Mouse (Mus musculus): ENCODE results near the gene Gm906. TPM values are rescaled to one million over a fixed set of nuclear protein-coding genes. Genes with fewer than 3 reads are reported as not detected.
A peak's percentile ranks its signal among the peaks of the same experiment; 100 is the strongest.
"Not testable (repeated sequence)": the region's sequence is repeated elsewhere in the genome, so short reads cannot be mapped to it uniquely, and the experiment has no call there.

Gene Gm906
- 2.1 TPM in 2 replicates for polyA plus RNA-seq (2012; rRNA removed)

DNA sequence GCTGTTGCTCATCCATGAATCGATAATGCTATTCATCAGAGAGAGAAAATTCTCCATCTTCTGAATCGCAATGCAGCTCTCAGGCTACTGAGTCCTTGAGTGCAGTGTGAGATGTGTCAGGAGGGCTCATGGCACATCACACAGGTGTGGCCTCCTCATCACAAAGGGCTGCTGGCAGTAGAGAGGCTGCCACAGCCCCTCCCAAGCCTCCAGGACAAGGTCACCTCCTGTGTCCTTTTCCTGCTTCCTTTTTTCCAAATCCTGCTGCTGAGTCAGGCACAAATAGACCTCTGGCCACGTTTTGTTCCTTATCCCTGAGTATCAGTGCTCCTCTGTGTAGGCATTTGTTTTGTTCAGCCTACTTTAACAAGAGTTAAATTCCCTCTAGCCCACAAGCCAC is at the start of gene Gm906:
TSS of gene Gm906 (minus strand) at position 101 of the 400 bp plus-strand sequence.
- not testable (repeated sequence) for H3K4me1 ChIP-seq (ENCODE audit: control insufficient read depth, insufficient read depth, low read length); DNase-seq; H3K27ac ChIP-seq (ENCODE audit: insufficient read depth, low read depth, low read length); H3K4me3 ChIP-seq (ENCODE audit: insufficient read depth, low read depth, low read length); H3K27me3 ChIP-seq (replicated peaks; ENCODE audit: control insufficient read depth, insufficient read depth, low read length); H3K36me3 ChIP-seq (ENCODE audit: control insufficient read depth, insufficient read depth, low read length)
- 66% methylated on average over 3 of the region's 3 CpGs for WGBS

DNA sequence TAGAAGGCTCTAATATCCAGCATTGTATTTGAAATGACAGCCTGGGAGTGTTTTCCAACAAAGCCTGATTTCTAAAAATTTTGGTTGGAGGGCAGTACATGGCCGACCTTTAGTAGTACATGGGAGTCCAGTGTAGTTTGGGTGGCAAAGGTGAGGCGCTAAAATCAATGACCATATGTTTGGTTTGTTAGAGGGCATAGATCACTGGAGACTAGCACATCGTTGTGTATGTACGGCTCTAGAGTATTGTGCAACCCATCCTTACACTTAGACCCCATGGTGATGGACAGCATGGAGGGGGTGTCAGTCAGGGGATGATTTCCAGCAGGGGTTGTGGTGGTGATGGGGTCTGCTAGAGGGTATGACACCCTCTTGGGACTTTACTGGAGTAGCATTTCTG is 33.2 kb upstream of the Gm906 start:
- H3K4me1 ChIP-seq (ENCODE audit: control insufficient read depth, insufficient read depth, low read length); H3K27ac ChIP-seq (ENCODE audit: insufficient read depth, low read depth, low read length); H3K27me3 ChIP-seq (replicated peaks; ENCODE audit: control insufficient read depth, insufficient read depth, low read length); H3K4me3 ChIP-seq (ENCODE audit: insufficient read depth, low read depth, low read length); DNase-seq; H3K36me3 ChIP-seq (ENCODE audit: control insufficient read depth, insufficient read depth, low read length): not testable (repeated sequence)
- 91% methylated on average over 2 of the region's 4 CpGs for WGBS

DNA sequence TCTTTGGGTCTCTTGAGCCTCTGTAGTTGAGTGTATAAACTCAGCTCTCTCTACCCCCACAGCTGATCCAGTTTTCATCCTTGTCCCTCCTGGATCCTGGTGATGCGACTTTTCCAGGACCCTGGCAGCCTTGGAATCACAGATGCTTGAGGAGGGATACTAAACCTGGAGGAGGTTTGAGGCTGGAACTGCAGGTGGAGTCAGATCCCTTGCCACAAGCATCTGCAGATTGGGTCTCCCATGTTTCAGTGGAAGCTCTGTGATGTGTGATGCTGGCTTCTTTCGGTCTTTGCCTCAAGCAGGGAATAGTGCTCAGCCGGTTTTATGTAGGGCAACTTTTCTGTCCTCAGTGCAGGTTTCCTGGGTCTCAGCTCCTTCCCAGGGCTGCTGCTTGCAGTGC is 13.6 kb downstream of the Gm906 start:
- H3K4me1 ChIP-seq (ENCODE audit: control insufficient read depth, insufficient read depth, low read length) = no peaks in the 10 kb centered on the region
- no peak for TF ChIP-seq CTCF (conservative IDR thresholded peaks at IDR 0.05; ENCODE audit: insufficient read depth, insufficient read length, low read depth, low read length)
- no peak for TF ChIP-seq POLR2A (IDR thresholded peaks at IDR 0.05; ENCODE audit: low read depth, low read length)
- no peaks in the 10 kb centered on the region for H3K27me3 ChIP-seq (replicated peaks; ENCODE audit: control insufficient read depth, insufficient read depth, low read length)
- H3K36me3 ChIP-seq (ENCODE audit: control insufficient read depth, insufficient read depth, low read length) = no peaks in the 10 kb centered on the region
- no peak overlapping the region for H3K27ac ChIP-seq (ENCODE audit: insufficient read depth, low read depth, low read length)
- WGBS = 93% methylated on average over 3 of the region's 3 CpGs
- H3K4me3 ChIP-seq (ENCODE audit: insufficient read depth, low read depth, low read length) = no peak overlapping the region
- no peak for DNase-seq

DNA sequence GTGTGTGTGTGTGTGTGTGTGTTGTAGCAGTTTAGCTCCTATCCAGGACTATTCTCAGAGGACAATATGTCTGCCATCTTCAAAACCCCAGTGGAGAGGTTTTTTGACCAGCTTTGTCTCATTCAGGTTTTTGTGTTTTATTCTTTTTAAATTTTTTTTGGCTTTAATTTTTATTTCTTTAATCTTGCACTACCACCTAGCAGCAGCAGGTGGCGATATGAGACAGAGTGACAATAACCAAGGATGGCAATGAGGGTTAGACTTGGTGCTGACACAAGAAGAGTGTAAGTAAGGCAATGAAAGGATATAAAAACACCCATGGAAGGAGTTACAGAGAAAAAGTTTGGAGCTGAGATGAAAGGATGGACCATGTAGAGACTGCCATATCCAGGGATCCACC is 38.3 kb downstream of the Gm906 start:
- WGBS = 0% methylated on average over 1 of the region's 1 CpGs
- H3K27ac ChIP-seq (ENCODE audit: insufficient read depth, low read depth, low read length); H3K4me3 ChIP-seq (ENCODE audit: insufficient read depth, low read depth, low read length); H3K36me3 ChIP-seq (ENCODE audit: control insufficient read depth, insufficient read depth, low read length); H3K4me1 ChIP-seq (ENCODE audit: control insufficient read depth, insufficient read depth, low read length); H3K27me3 ChIP-seq (replicated peaks; ENCODE audit: control insufficient read depth, insufficient read depth, low read length): not testable (repeated sequence)
- peak; percentile 36 for DNase-seq
- 0 out of 2 replicates have a peak, but pooled peaks have one; percentile 22 for TF ChIP-seq CTCF (conservative IDR thresholded peaks at IDR 0.05; ENCODE audit: insufficient read depth, insufficient read length, low read depth, low read length)

DNA sequence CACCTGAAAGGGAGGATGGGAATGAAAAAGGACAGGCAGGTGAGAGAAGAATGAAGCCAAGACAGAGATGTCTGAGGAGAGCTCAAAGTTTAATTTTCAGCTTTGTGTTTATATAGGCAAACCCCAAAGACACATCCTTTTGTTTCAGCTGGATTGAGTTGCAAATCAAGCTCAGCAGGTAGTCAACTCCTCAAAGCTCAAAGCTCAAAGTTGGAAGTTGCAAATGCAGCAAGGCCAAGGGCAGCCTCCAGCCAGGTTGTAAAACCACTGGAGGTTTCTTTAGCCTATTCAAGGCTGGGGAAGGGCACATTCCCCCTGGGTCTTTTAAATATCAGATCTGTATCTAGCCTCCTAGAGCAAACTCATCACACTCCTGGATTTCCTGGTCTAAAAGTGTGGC is 39.9 kb downstream of the Gm906 start:
- H3K4me1 ChIP-seq (ENCODE audit: control insufficient read depth, insufficient read depth, low read length); H3K4me3 ChIP-seq (ENCODE audit: insufficient read depth, low read depth, low read length); H3K36me3 ChIP-seq (ENCODE audit: control insufficient read depth, insufficient read depth, low read length); H3K27me3 ChIP-seq (replicated peaks; ENCODE audit: control insufficient read depth, insufficient read depth, low read length); H3K27ac ChIP-seq (ENCODE audit: insufficient read depth, low read depth, low read length): not testable (repeated sequence)
- peak; percentile 40 for DNase-seq

DNA sequence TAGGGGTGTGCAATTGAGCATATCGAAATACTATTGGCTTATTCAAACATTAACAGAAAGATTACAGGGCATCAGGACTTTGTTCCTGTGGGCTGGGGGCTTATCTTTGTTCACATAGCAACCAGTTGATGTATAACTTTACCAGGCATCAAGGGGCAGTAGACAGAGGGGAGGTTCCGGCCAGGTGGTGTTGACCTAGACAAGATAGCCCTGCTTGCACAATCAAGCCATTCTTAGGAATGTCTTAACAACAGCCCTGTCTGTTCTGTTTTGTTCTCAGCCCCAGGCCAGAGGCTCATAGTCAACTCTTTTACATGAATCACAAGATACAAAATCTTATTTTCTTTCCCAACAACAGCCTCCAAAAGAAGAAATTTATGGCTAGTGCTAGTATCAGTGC is 40.5 kb downstream of the Gm906 start:
- H3K4me3 ChIP-seq (ENCODE audit: insufficient read depth, low read depth, low read length); H3K27ac ChIP-seq (ENCODE audit: insufficient read depth, low read depth, low read length); DNase-seq; H3K36me3 ChIP-seq (ENCODE audit: control insufficient read depth, insufficient read depth, low read length); H3K4me1 ChIP-seq (ENCODE audit: control insufficient read depth, insufficient read depth, low read length); H3K27me3 ChIP-seq (replicated peaks; ENCODE audit: control insufficient read depth, insufficient read depth, low read length): not testable (repeated sequence)
- WGBS = 62% methylated on average over 2 of the region's 2 CpGs

DNA sequence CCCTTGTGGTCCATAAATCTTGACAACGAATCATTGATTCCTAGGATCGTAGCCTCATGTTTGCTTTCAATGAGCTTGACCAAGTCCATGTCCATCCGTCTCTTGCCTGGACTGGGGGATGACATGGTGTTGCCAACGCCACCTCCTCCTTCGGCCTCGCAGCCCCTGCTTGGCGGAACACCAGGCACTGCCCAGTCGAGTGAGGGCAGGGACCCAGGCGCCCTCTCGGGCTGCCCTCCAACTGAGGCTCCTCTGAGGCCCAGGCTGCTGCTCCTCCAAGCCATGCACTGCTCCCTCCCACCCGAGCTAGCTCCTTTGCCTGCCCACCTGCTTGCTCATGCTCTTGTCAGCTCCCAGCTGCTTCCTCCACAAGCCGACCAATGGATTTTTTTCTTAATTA is 42.1 kb downstream of the Gm906 start:
- WGBS = 84% methylated on average over 12 of the region's 12 CpGs
- TF ChIP-seq CTCF (conservative IDR thresholded peaks at IDR 0.05; ENCODE audit: insufficient read depth, insufficient read length, low read depth, low read length) (no peak), POLR2A (IDR thresholded peaks at IDR 0.05; ENCODE audit: low read depth, low read length) (no peak)
- no peaks in the 10 kb centered on the region for H3K27me3 ChIP-seq (replicated peaks; ENCODE audit: control insufficient read depth, insufficient read depth, low read length)
- no peaks in the 10 kb centered on the region for H3K4me1 ChIP-seq (ENCODE audit: control insufficient read depth, insufficient read depth, low read length)
- H3K4me3 ChIP-seq (ENCODE audit: insufficient read depth, low read depth, low read length) = no peak overlapping the region
- H3K36me3 ChIP-seq (ENCODE audit: control insufficient read depth, insufficient read depth, low read length) = no peaks in the 10 kb centered on the region
- H3K27ac ChIP-seq (ENCODE audit: insufficient read depth, low read depth, low read length) = no peak overlapping the region
- no peak for DNase-seq

DNA sequence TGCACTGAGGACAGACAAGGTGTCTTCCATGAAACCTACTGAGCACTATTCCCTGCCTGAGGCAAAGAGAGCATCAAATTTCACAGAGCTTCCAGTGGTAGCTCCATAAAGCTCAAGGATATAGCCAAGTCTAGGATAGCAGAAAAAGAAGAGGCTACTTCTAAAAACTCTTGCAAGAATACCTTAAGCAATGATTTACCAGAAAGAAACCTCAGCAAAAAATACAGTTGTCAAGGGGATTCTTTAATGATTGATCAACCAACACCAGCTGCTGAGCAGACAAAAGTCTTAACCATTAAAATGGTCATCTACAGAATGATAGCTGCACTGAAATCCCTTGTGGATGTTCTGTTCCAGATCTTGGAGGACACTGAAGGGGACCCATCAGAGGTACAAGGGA is 53.3 kb downstream of the Gm906 start:
- DNase-seq = peak; percentile 65
- not testable (repeated sequence) for H3K4me1 ChIP-seq (ENCODE audit: control insufficient read depth, insufficient read depth, low read length); H3K4me3 ChIP-seq (ENCODE audit: insufficient read depth, low read depth, low read length); H3K36me3 ChIP-seq (ENCODE audit: control insufficient read depth, insufficient read depth, low read length); H3K27me3 ChIP-seq (replicated peaks; ENCODE audit: control insufficient read depth, insufficient read depth, low read length); H3K27ac ChIP-seq (ENCODE audit: insufficient read depth, low read depth, low read length)

Other genes with a start within 250 kb of the Gm906 start
- 18.1 and 23.0 TPM in 2 replicates for gene Fbxw17, start 167.6 kb upstream of the Gm906 start, polyA plus RNA-seq (2012; rRNA removed)
- gene Gm47429, start 193.6 kb upstream of the Gm906 start, polyA plus RNA-seq (2012; rRNA removed) = not detected in 2 replicates
- gene Nutm2, start 217.0 kb upstream of the Gm906 start, polyA plus RNA-seq (2012; rRNA removed) = not detected in 2 replicates

Measured in kidney, adult 2 months (tissue).